ENCODE assay signal across 9 mouse cellular contexts in genomic region chr3:122480065-122480675, GRCm38 (mm10).
DNase-seq lines count a peak whose midpoint lies in the region.
"Had no signal": no experiment of that assay in that cellular context is flagged by ENCODE, and none has a peak within 500 bp of the region (broad histone marks: within the 10 kb centered on the region; RNA-seq: fewer than 3 reads in every experiment).

No protein-coding gene starts in this region.

- DNase-seq in cerebellum, postnatal 10 days, result peak; percentile 77 to 81
- DNase-seq in cerebellum, adult 9-10 months, result no peak
- DNase-seq in thymus, postnatal 0 days (ENCODE audit: low spot score), result peak; percentile 15
- no peak for DNase-seq in thymus, postnatal 25 days
- DNase-seq in layer of hippocampus, postnatal 14 days (ENCODE audit: low spot score in 2 of 2), result peak; percentile 47 to 52
- DNase-seq in T-cell, adult 2 months (ENCODE audit: low spot score), result no peak
- DNase-seq in testis, postnatal 14 days (ENCODE audit: low spot score), result no peak
- no peak for DNase-seq in liver
- DNase-seq: thymus, adult 18-20 months had no signal

Comparison
In these comparisons a context has a peak if more than half of its experiments do, and no peak if none do; other contexts are left out.
1. DNase-seq: peak in cerebellum, postnatal 10 days (2 of 2), thymus, postnatal 0 days (single experiment) and layer of hippocampus, postnatal 14 days (2 of 2); none in cerebellum, adult 9-10 months (single experiment), thymus, postnatal 25 days (single experiment), T-cell, adult 2 months (single experiment), testis, postnatal 14 days (single experiment) and liver (single experiment).